Mouse (Mus musculus): ENCODE data around the gene Slit3. TPM values are rescaled to one million over a fixed set of nuclear protein-coding genes. Genes with fewer than 3 reads are reported as not detected.
A peak's percentile ranks its signal among the peaks of the same experiment; 100 is the strongest.

Gene Slit3
- total RNA-seq, 2 experiments from 2014 or later = 56.9 to 64.1 TPM

- peak in 1 of 2 experiments; percentile 37 for DNase-seq (ENCODE audit: low spot score in 2 of 2)
- intact Hi-C loops (cut with DNase I) = no loop called here
Measured at GRCm38 (mm10) chr11:35624515-35625270, 503.7 kb downstream of the Slit3 start.

- no peak for DNase-seq (ENCODE audit: low spot score in 2 of 2)
- intact Hi-C loops (cut with DNase I) = no loop called here
Measured at GRCm38 (mm10) chr11:35625576-35625975, 504.6 kb downstream of the Slit3 start.

- intact Hi-C loops (cut with DNase I) = no loop called here
- DNase-seq (ENCODE audit: low spot score in 2 of 2) = no peak
Measured at GRCm38 (mm10) chr11:35626161-35626885, 505.3 kb downstream of the Slit3 start.

- no peak for DNase-seq (ENCODE audit: low spot score in 2 of 2)
- intact Hi-C loops (cut with DNase I) = no loop called here
Measured at GRCm38 (mm10) chr11:35627815-35628214, 506.8 kb downstream of the Slit3 start.

- intact Hi-C loops (cut with DNase I) = no loop called here
- DNase-seq (ENCODE audit: low spot score in 2 of 2) = no peak
Measured at GRCm38 (mm10) chr11:35632262-35632661, 511.2 kb downstream of the Slit3 start.

- intact Hi-C loops (cut with DNase I) = no loop called here
- no peak for DNase-seq (ENCODE audit: low spot score in 2 of 2)
Measured at GRCm38 (mm10) chr11:35637102-35637501, 516.1 kb downstream of the Slit3 start.

- DNase-seq (ENCODE audit: low spot score in 2 of 2) = no peak
- intact Hi-C loops (cut with DNase I) = no loop called here
Measured at GRCm38 (mm10) chr11:35638862-35639384, 517.9 kb downstream of the Slit3 start.

GRCm38 (mm10) chr11:35639428-35639827, 518.4 kb downstream of the Slit3 start:
- DNase-seq (ENCODE audit: low spot score in 2 of 2) = peak in 1 of 2 experiments; percentile 31

GRCm38 (mm10) chr11:35651286-35651685, 530.3 kb downstream of the Slit3 start:
- intact Hi-C loops (cut with DNase I) = no loop called here
- DNase-seq (ENCODE audit: low spot score in 2 of 2) = no peak

More at GRCm38 (mm10) chr11:35639428-35639827, 518.4 kb downstream of the Slit3 start:
- intact Hi-C loops (cut with DNase I) = no loop called here

GRCm38 (mm10) chr11:35655836-35656235, 534.8 kb downstream of the Slit3 start:
- DNase-seq (ENCODE audit: low spot score in 2 of 2) = no peak
- intact Hi-C loops (cut with DNase I) = no loop called here

- no peak for DNase-seq (ENCODE audit: low spot score in 2 of 2)
- intact Hi-C loops (cut with DNase I) = no loop called here
Measured at GRCm38 (mm10) chr11:35657582-35657981, 536.6 kb downstream of the Slit3 start.

- intact Hi-C loops (cut with DNase I) = loop anchor here (10.0 kb wide), 1 partner anchor 536 kb away; the partner anchor contains the start of gene Slit3
- DNase-seq (ENCODE audit: low spot score in 2 of 2) = no peak
Measured at GRCm38 (mm10) chr11:35660967-35661366, 539.9 kb downstream of the Slit3 start.

GRCm38 (mm10) chr11:35662945-35663344, 541.9 kb downstream of the Slit3 start:
- intact Hi-C loops (cut with DNase I) = loop anchor here (10.0 kb wide), 1 partner anchor 538 kb away; the partner anchor contains the start of gene Slit3
- DNase-seq (ENCODE audit: low spot score in 2 of 2) = no peak

GRCm38 (mm10) chr11:35663661-35664060, 542.6 kb downstream of the Slit3 start:
- no peak for DNase-seq (ENCODE audit: low spot score in 2 of 2)
- intact Hi-C loops (cut with DNase I) = loop anchor here (2.0 to 10.0 kb wide), 2 partner anchors 211 to 539 kb away; partner anchors contain the start of gene Slit3

- intact Hi-C loops (cut with DNase I) = loop anchor here (2.0 to 10.0 kb wide), 2 partner anchors 212 to 540 kb away; partner anchors contain the start of gene Slit3
Measured at GRCm38 (mm10) chr11:35664991-35665390, 544.0 kb downstream of the Slit3 start.

GRCm38 (mm10) chr11:35667428-35667827, 546.4 kb downstream of the Slit3 start:
- intact Hi-C loops (cut with DNase I) = loop anchor here (10.0 kb wide), 1 partner anchor 543 kb away; the partner anchor contains the start of gene Slit3
- peak in 1 of 2 experiments; percentile 21 for DNase-seq (ENCODE audit: low spot score in 2 of 2)

More at GRCm38 (mm10) chr11:35664991-35665390, 544.0 kb downstream of the Slit3 start:
- peak; percentile 53 to 67 for DNase-seq (ENCODE audit: low spot score in 2 of 2)

- intact Hi-C loops (cut with DNase I) = loop anchor here (10.0 kb wide), 1 partner anchor 543 kb away; the partner anchor contains the start of gene Slit3
- DNase-seq (ENCODE audit: low spot score in 2 of 2) = peak; percentile 49 to 62
Measured at GRCm38 (mm10) chr11:35668138-35668537, 547.1 kb downstream of the Slit3 start.

- intact Hi-C loops (cut with DNase I) = loop anchor here (10.0 kb wide), 1 partner anchor 544 kb away; the partner anchor contains the start of gene Slit3
- DNase-seq (ENCODE audit: low spot score in 2 of 2) = peak in 1 of 2 experiments; percentile 42
Measured at GRCm38 (mm10) chr11:35668750-35669149, 547.7 kb downstream of the Slit3 start.

GRCm38 (mm10) chr11:35669536-35669935, 548.5 kb downstream of the Slit3 start:
- intact Hi-C loops (cut with DNase I) = loop anchor here (10.0 kb wide), 1 partner anchor 545 kb away; the partner anchor contains the start of gene Slit3
- DNase-seq (ENCODE audit: low spot score in 2 of 2) = no peak

GRCm38 (mm10) chr11:35670181-35670580, 549.2 kb downstream of the Slit3 start:
- intact Hi-C loops (cut with DNase I) = no loop called here
- no peak for DNase-seq (ENCODE audit: low spot score in 2 of 2)
